Mouse (Mus musculus): Measurements from ENCODE around the gene Nos3.

DNA sequence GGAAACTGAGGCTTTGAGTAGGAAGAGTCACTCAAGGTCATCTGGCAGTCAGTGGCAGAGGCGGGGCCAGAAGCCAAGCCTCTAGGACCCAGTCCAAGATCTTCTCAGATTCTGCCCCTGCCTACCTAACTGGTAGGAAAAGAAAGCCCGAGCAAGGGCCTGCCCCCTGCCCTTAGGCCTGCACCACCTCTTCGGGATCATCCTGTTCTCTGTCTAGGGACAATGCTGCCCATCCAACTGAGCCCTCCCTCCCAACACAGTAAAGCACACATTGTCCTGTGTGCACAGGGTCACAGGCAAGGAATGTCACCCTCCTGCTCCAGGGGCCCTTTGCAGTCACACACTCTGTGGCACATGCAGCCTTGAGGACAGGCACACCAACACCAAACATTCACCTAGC, 14.5 kb upstream of the Nos3 start:
- no peak for TF ChIP-seq POLR2A (IDR thresholded peaks at IDR 0.05; ENCODE audit: extremely low read depth, insufficient read depth, low read length)
- no peak for TF ChIP-seq CTCF (IDR thresholded peaks at IDR 0.05; ENCODE audit: low read depth, low read length)
